Comparison of ENCODE assay signal across 8 mouse cellular contexts in the genomic region with DNA sequence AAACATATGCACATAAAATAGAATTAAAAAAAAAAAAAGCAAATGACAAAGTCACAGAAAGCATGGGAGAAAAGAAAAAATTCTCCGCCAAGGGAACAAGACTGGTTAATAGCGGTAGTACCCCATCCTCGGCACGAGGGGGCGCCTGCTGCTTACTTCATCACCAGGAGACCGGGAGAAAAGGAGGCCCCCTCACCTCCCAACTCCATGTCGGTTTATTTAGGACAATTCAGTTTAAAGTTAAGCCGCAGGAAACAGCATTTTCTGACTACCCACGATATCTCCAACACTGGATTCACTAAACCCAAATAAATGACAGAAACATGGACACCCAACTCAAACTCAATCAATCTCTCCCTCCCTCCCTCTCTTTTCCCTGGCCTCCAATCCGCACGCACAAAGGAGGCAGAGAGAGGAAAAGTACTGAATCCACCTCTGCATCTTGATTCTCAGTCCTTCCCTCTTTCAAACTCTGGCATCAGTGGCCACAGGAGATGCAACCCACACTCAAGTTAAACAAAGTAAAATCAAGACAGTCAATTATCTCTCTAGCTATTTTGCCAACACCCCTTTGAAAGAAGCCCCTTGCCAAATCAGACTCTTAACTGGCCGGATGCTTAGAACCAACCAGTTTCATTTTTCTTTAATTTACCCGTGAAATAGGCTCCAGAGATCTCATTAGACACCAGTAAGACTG. TPM values are rescaled to one million over a fixed set of nuclear protein-coding genes. Genes with fewer than 3 reads are reported as not detected.
DNase-seq lines count a peak whose midpoint lies in the region; ATAC-seq lines count a peak whose summit lies in the region.

No protein-coding gene starts in this region.

- peak overlapping the region; percentile 95 for H3K27ac ChIP-seq in hindbrain, embryonic 11.5 days (ENCODE audit: low read depth, low read length)

- ATAC-seq in frontal cortex, adult (ENCODE audit: low TSS enrichment): peak; percentile 28; the same call in 1 of the 2 replicates
- ATAC-seq in hindbrain, embryonic 11.5 days (ENCODE audit: low FRiP score): no peak

- no peaks in the 10 kb centered on the region for H3K36me3 ChIP-seq in hindbrain, embryonic 11.5 days (ENCODE audit: control insufficient read depth, insufficient read depth, low read length)

- H3K4me3 ChIP-seq in hindbrain, embryonic 11.5 days (ENCODE audit: low read depth, low read length): peak overlapping the region; percentile 73

- H3K4me1 ChIP-seq in hindbrain, embryonic 11.5 days (replicated peaks; ENCODE audit: control insufficient read depth, insufficient read depth, low read length): peaks cover 3% of the 10 kb centered on the region

- DNase-seq in ES-CJ7 (ENCODE audit: low read depth, low spot score): peak; percentile 78
- DNase-seq in cerebellum, adult 8-10 months: peak; percentile 86
- peak; percentile 89 for DNase-seq in hindbrain, embryonic 11.5 days (ENCODE audit: low spot score)
- peak; percentile 83 to 92 for DNase-seq in layer of hippocampus, postnatal 14 days (ENCODE audit: low spot score in 2 of 2)
- peak; percentile 91 for DNase-seq in lung, postnatal 10 days
- DNase-seq in retina, adult 2 months (ENCODE audit: low read depth, low spot score): peak; percentile 61
- peak; percentile 85 for DNase-seq in thymus, postnatal 25 days

- H3K27me3 ChIP-seq in hindbrain, embryonic 11.5 days (ENCODE audit: control insufficient read depth, insufficient read depth, low read length): no peaks in the 10 kb centered on the region

- peak overlapping the region; percentile 73 for H3K9ac ChIP-seq in hindbrain, embryonic 11.5 days (ENCODE audit: low read depth, low read length)

- WGBS in hindbrain, embryonic 11.5 days: 6% methylated on average over 13 of the region's 13 CpGs

- H3K4me2 ChIP-seq in hindbrain, embryonic 11.5 days (replicated peaks; ENCODE audit: low read depth, low read length): peak overlapping the region; percentile 61

- H3K9me3 ChIP-seq in hindbrain, embryonic 11.5 days (ENCODE audit: control insufficient read depth, low read length): no peaks in the 10 kb centered on the region

RNA-seq across cellular contexts. Expression of a gene that starts 1.1 kb away (rescaled TPM):
- polyA plus RNA-seq in hindbrain, embryonic 11.5 days (2014; fragmentation: Nextera tagmentation; extraction: Ambion mirVana): 10.0 and 10.7 TPM in 2 replicates
- total RNA-seq in layer of hippocampus, postnatal 14 days (2021): 1 to 10 TPM; 6.8 to 9.1 TPM

RNA-seq across cellular contexts. Expression of a gene that starts 21.4 kb away (rescaled TPM):
- 2.0 and 2.8 TPM in 2 replicates for polyA plus RNA-seq in hindbrain, embryonic 11.5 days (2014; fragmentation: Nextera tagmentation; extraction: Ambion mirVana)
- total RNA-seq in layer of hippocampus, postnatal 14 days (2021): 10 to 100 TPM; 30.0 to 36.7 TPM
